Mouse (Mus musculus): ENCODE results near the gene Rhox2a.
"Not testable (repeated sequence)": the region's sequence is repeated elsewhere in the genome, so short reads cannot be mapped to it uniquely, and the experiment has no call there.

DNA sequence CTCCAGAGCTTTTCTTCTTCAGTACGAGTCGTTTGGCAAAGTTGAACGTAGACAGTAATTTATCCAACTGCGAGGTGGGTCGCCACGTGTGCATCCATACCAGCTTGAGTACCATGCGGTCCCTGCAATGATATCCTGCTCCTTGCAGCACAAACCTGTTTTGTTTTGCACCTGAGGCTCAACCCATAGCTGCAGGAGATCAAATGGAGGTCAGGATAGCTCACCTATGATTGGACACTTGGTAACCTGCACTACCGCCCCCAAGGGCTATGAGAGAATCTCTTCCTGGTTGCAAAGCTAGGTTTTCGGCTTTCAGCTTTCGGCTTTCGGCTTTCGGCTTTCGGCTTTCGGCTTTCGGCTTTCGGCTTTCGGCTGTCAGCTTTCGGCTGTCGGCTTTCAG is 20.3 kb downstream of the Rhox2a start, which contains the start of gene Rhox4a:
- not testable (repeated sequence) for TF ChIP-seq CTCF, EP300 (IDR thresholded peaks at IDR 0.05; ENCODE audit: low read depth)

Measured in liver, postnatal 0 days (tissue).